Mouse (Mus musculus) MEL (cell line): ENCODE data around the gene Myo1a. TPM values are rescaled to one million over a fixed set of nuclear protein-coding genes. Genes with fewer than 3 reads are reported as not detected.

Experiments used
- DNase-seq: peaks from one replicate; pipeline ENCODE4 v3.0.0; 2011; ENCODE audit warnings: low read depth, low spot score
- H3K27ac ChIP-seq: 2 replicates; pipeline ENCODE4 v1.5.1; 2012; ENCODE audit warnings: low read depth, mild to moderate bottlenecking, control low read depth, low read length, moderate library complexity; ENCODE audit not compliant: control insufficient read depth
- H3K27me3 ChIP-seq, 2 experiments: fragments of 150-350 bp in 1 of 2; sonication (generic) in 1 of 2; 2 replicates each; pipeline ENCODE4 v1.6.1; 2012; ENCODE audit warnings: low read length in 2 of 2, mild to moderate bottlenecking in 2 of 2, improper control_type of control experiment in 1 of 2, moderate library complexity in 1 of 2; ENCODE audit not compliant: insufficient read depth in 2 of 2, control insufficient read depth in 1 of 2
- H3K36me3 ChIP-seq, 2 experiments: 2 replicates each; pipeline ENCODE4 v1.6.1; 2012 to 2014; ENCODE audit warnings: low read length in 2 of 2, improper control_type of control experiment in 1 of 2, inconsistent platforms in 1 of 2, mild to moderate bottlenecking in 1 of 2; ENCODE audit not compliant: insufficient read depth in 2 of 2, control insufficient read depth in 1 of 2
- H3K4me1 ChIP-seq, 2 experiments: fragments of 150-350 bp in 1 of 2; sonication (generic) in 1 of 2; 2 replicates each; pipeline ENCODE4 v1.6.1; 2012; ENCODE audit warnings: low read length in 2 of 2, improper control_type of control experiment in 1 of 2, mild to moderate bottlenecking in 1 of 2; ENCODE audit not compliant: insufficient read depth in 2 of 2, control insufficient read depth in 1 of 2
- H3K4me3 ChIP-seq, 2 experiments: fragments of 150-350 bp in 1 of 2; sonication (generic) in 1 of 2; 2 replicates each; pipeline ENCODE4 v1.5.1; 2012; ENCODE audit warnings: low read depth in 2 of 2, low read length in 2 of 2, mild to moderate bottlenecking in 2 of 2, moderate library complexity in 2 of 2, control low read depth in 1 of 2, improper control_type of control experiment in 1 of 2; ENCODE audit not compliant: control insufficient read depth in 1 of 2, insufficient read depth in 1 of 2
- H3K79me2 ChIP-seq: 2 replicates; pipeline ENCODE4 v1.6.1; 2012; ENCODE audit warnings: mild to moderate bottlenecking, low read length, moderate library complexity; ENCODE audit not compliant: control insufficient read depth, poor library complexity, insufficient read depth
- H3K9ac ChIP-seq: 2 replicates; pipeline ENCODE4 v1.6.1; 2012; ENCODE audit warnings: low read depth, mild to moderate bottlenecking, control low read depth, low read length, moderate library complexity; ENCODE audit not compliant: control insufficient read depth, poor library complexity, severe bottlenecking
- H3K9me3 ChIP-seq: fragments of 150-350 bp; sonication (generic); replicated peaks from 2 replicates; pipeline ENCODE4 v1.6.1; 2012; ENCODE audit warnings: mild to moderate bottlenecking, low read length, improper control_type of control experiment, moderate library complexity; ENCODE audit not compliant: insufficient read depth
- BHLHE40 ChIP-seq: IDR thresholded peaks from 2 replicates; pipeline ENCODE4 v1.6.1; 2012; ENCODE audit warnings: low read depth, mild to moderate bottlenecking, inconsistent platforms, low read length, improper control_type of control experiment, borderline replicate concordance
- CHD1 ChIP-seq: IDR thresholded peaks from 2 replicates; pipeline ENCODE4 v1.6.1; 2012; ENCODE audit warnings: low read depth, mild to moderate bottlenecking, inconsistent platforms, low read length, improper control_type of control experiment
- CHD2 ChIP-seq: IDR thresholded peaks from 2 replicates; pipeline ENCODE4 v1.6.1; 2011; ENCODE audit warnings: low read length, improper control_type of control experiment
- CTCF ChIP-seq, 3 experiments: IDR thresholded peaks in 2 of 3; conservative IDR thresholded peaks in 1 of 3; 2 replicates each; pipeline ENCODE4 v1.5.1; 2011 to 2012; ENCODE audit warnings: low read length in 3 of 3, low read depth in 2 of 3, mild to moderate bottlenecking in 2 of 3, improper control_type of control experiment in 1 of 3, inconsistent platforms in 1 of 3, mixed read lengths in 1 of 3, moderate library complexity in 1 of 3; ENCODE audit not compliant: control insufficient read depth in 1 of 3, insufficient read depth in 1 of 3, poor library complexity in 1 of 3, severe bottlenecking in 1 of 3
- E2F4 ChIP-seq: IDR thresholded peaks from 2 replicates; pipeline ENCODE4 v1.6.1; 2011; ENCODE audit warnings: low read depth, low read length, improper control_type of control experiment, borderline replicate concordance
- EP300 ChIP-seq, 2 experiments: IDR thresholded peaks; 2 replicates each; pipeline ENCODE4 v1.6.1; 2011; ENCODE audit warnings: improper control_type of control experiment in 2 of 2, low read length in 2 of 2, low read depth in 1 of 2, mild to moderate bottlenecking in 1 of 2
- GABPA ChIP-seq: IDR thresholded peaks from 2 replicates; pipeline ENCODE4 v1.6.1; 2012; ENCODE audit warnings: low read depth, mild to moderate bottlenecking, inconsistent platforms, low read length, improper control_type of control experiment, moderate library complexity
- HCFC1 ChIP-seq: IDR thresholded peaks from 2 replicates; pipeline ENCODE4 v1.6.1; 2012; ENCODE audit warnings: low read depth, mild to moderate bottlenecking, inconsistent platforms, low read length, improper control_type of control experiment, moderate library complexity
- JUND ChIP-seq: IDR thresholded peaks from 2 replicates; pipeline ENCODE4 v1.6.1; 2011; ENCODE audit warnings: low read depth, mild to moderate bottlenecking, improper control_type of control experiment, low read length
- KAT2A ChIP-seq: conservative IDR thresholded peaks from 2 replicates; pipeline ENCODE4 v1.6.1; 2012; ENCODE audit warnings: low read depth, low read length, improper control_type of control experiment, inconsistent platforms
- MAZ ChIP-seq: IDR thresholded peaks from 2 replicates; pipeline ENCODE4 v1.6.1; 2012; ENCODE audit warnings: low read depth, mild to moderate bottlenecking, inconsistent platforms, low read length, improper control_type of control experiment
- MEF2A ChIP-seq: IDR thresholded peaks from 2 replicates; pipeline ENCODE4 v1.6.1; 2014; ENCODE audit warnings: low read depth, mild to moderate bottlenecking, inconsistent platforms, low read length, improper control_type of control experiment; ENCODE audit not compliant: poor library complexity, insufficient replicate concordance, severe bottlenecking; ENCODE audit errors: extremely low read depth
- MXI1 ChIP-seq: IDR thresholded peaks from 2 replicates; pipeline ENCODE4 v1.6.1; 2011; ENCODE audit warnings: mild to moderate bottlenecking, low read depth, low read length, improper control_type of control experiment
- NELFE ChIP-seq: IDR thresholded peaks from 2 replicates; pipeline ENCODE4 v1.6.1; 2011; ENCODE audit warnings: low read depth, low read length, improper control_type of control experiment
- NRF1 ChIP-seq: IDR thresholded peaks from 2 replicates; pipeline ENCODE4 v1.6.1; 2014; ENCODE audit warnings: low read depth, mild to moderate bottlenecking, inconsistent platforms, low read length, improper control_type of control experiment, moderate library complexity; ENCODE audit not compliant: poor library complexity, insufficient read depth, severe bottlenecking
- POLR2A ChIP-seq, 2 experiments: IDR thresholded peaks; 2 replicates each; pipeline ENCODE4 v1.6.1; 2011 to 2012; ENCODE audit warnings: low read length in 2 of 2, mild to moderate bottlenecking in 2 of 2, control low read depth in 1 of 2, improper control_type of control experiment in 1 of 2, low read depth in 1 of 2, moderate library complexity in 1 of 2; ENCODE audit not compliant: control insufficient read depth in 1 of 2, insufficient read depth in 1 of 2, poor library complexity in 1 of 2
- POLR2AphosphoS2 ChIP-seq: IDR thresholded peaks from 2 replicates; pipeline ENCODE4 v1.6.1; 2011; ENCODE audit warnings: low read length, improper control_type of control experiment
- RAD21 ChIP-seq: IDR thresholded peaks from 2 replicates; pipeline ENCODE4 v1.6.1; 2011; ENCODE audit warnings: mild to moderate bottlenecking, low read depth, low read length, improper control_type of control experiment
- RCOR1 ChIP-seq: IDR thresholded peaks from 2 replicates; pipeline ENCODE4 v1.6.1; 2012; ENCODE audit warnings: low read depth, mild to moderate bottlenecking, inconsistent platforms, low read length, improper control_type of control experiment
- SIN3A ChIP-seq: IDR thresholded peaks from 2 replicates; pipeline ENCODE4 v1.6.1; 2012; ENCODE audit warnings: low read length, improper control_type of control experiment, inconsistent platforms
- SMC3 ChIP-seq: IDR thresholded peaks from 2 replicates; pipeline ENCODE4 v1.6.1; 2011; ENCODE audit warnings: low read depth, low read length, improper control_type of control experiment
- TAL1 ChIP-seq: IDR thresholded peaks from 2 replicates; pipeline ENCODE4 v1.6.1; 2012; ENCODE audit warnings: mild to moderate bottlenecking, inconsistent platforms, low read length, moderate library complexity, mixed read lengths
- TBP ChIP-seq: IDR thresholded peaks from 2 replicates; pipeline ENCODE4 v1.8.0; 2011; ENCODE audit warnings: low read depth, low read length, improper control_type of control experiment
- TCF12 ChIP-seq: IDR thresholded peaks from 2 replicates; pipeline ENCODE4 v1.6.1; 2014; ENCODE audit warnings: low read depth, mild to moderate bottlenecking, inconsistent platforms, low read length, improper control_type of control experiment, moderate library complexity
- UBTF ChIP-seq: IDR thresholded peaks from 2 replicates; pipeline ENCODE4 v1.6.1; 2012; ENCODE audit warnings: low read depth, mild to moderate bottlenecking, inconsistent platforms, low read length, improper control_type of control experiment, moderate library complexity, borderline replicate concordance; ENCODE audit not compliant: insufficient read depth
- USF2 ChIP-seq, 2 experiments: IDR thresholded peaks; 2 replicates each; pipeline ENCODE4 v1.6.1; 2011 to 2012; ENCODE audit warnings: improper control_type of control experiment in 2 of 2, low read length in 2 of 2, borderline replicate concordance in 1 of 2, inconsistent platforms in 1 of 2, low read depth in 1 of 2, mild to moderate bottlenecking in 1 of 2; ENCODE audit not compliant: insufficient read depth in 1 of 2
- ZC3H11A ChIP-seq: IDR thresholded peaks from 2 replicates; pipeline ENCODE4 v1.6.1; 2012; ENCODE audit warnings: low read depth, mild to moderate bottlenecking, inconsistent platforms, low read length, improper control_type of control experiment
- ZKSCAN1 ChIP-seq: IDR thresholded peaks from 2 replicates; pipeline ENCODE4 v1.6.1; 2012; ENCODE audit warnings: low read depth, mild to moderate bottlenecking, inconsistent platforms, low read length, improper control_type of control experiment, moderate library complexity
- ZNF384 ChIP-seq: IDR thresholded peaks from 2 replicates; pipeline ENCODE4 v1.6.1; 2012; ENCODE audit warnings: low read depth, mild to moderate bottlenecking, inconsistent platforms, low read length, improper control_type of control experiment
- polyA plus RNA-seq, 2 experiments: library from polyadenylated mRNA; stranded (reverse) in 1 of 2; unstranded in 1 of 2; fragments of >175 nt in 1 of 2; fragments of >200 nt in 1 of 2; gene quantifications; 2 replicates each; pipeline versions ENCODE4 v1.2.1 to v1.2.4; 2012; ENCODE audit warnings: low replicate concordance in 2 of 2, low read depth in 1 of 2; ENCODE audit not compliant: insufficient read length in 2 of 2, insufficient read depth in 1 of 2, missing spikeins in 1 of 2
- total RNA-seq: library from RNA; depleted of rRNA; stranded (reverse); fragments of 300-350 nt; gene quantifications from 2 replicates; pipeline ENCODE4 v1.2.3, GENCODE M21; 2012

Myo1a gene
- total and polyA plus RNA-seq, 3 experiments = 0.08 to 0.33 TPM; not detected in 1

GRCm38 (mm10) chr10:127728437-127728836 lies 23.5 kb downstream of the Myo1a start:
- H3K36me3 ChIP-seq = peaks cover 0 to 11% of the 10 kb centered on the region in 2 experiments; a peak in 2 of 4 replicates
- no peaks in the 10 kb centered on the region for H3K9me3 ChIP-seq
- H3K4me1 ChIP-seq = peaks cover 17 to 31% of the 10 kb centered on the region in 2 experiments
- H3K79me2 ChIP-seq = no peaks in the 10 kb centered on the region
- H3K9ac ChIP-seq = no peak overlapping the region
- no peak for DNase-seq
- H3K4me3 ChIP-seq = no peak overlapping the region
- no peak overlapping the region for H3K27ac ChIP-seq
- peaks cover 0 to 5% of the 10 kb centered on the region in 2 experiments; a peak in 3 of 4 replicates for H3K27me3 ChIP-seq
- TF ChIP-seq POLR2AphosphoS2 (no peak), MXI1 (no peak; the same call in 1 of the 2 replicates), E2F4 (no peak), EP300 (IDR thresholded peaks at IDR 0.05; ENCODE audit: low read depth in 1 of 2, low read length in 2 of 2) (no peak), RAD21 (no peak), ZC3H11A (no peak), CHD2 (no peak), ZKSCAN1 (no peak), ZNF384 (no peak), CTCF (IDR thresholded peaks at IDR 0.05 in 2 of 3, conservative IDR thresholded peaks at IDR 0.05 in 1 of 3; ENCODE audit: control insufficient read depth in 1 of 3, insufficient read depth in 1 of 3, low read depth in 2 of 3, low read length in 3 of 3, poor library complexity in 1 of 3, severe bottlenecking in 1 of 3) (no peak), BHLHE40 (no peak), CHD1 (no peak), SMC3 (no peak), TAL1 (no peak), KAT2A (no peak), HCFC1 (no peak), NRF1 (no peak)

DNA sequence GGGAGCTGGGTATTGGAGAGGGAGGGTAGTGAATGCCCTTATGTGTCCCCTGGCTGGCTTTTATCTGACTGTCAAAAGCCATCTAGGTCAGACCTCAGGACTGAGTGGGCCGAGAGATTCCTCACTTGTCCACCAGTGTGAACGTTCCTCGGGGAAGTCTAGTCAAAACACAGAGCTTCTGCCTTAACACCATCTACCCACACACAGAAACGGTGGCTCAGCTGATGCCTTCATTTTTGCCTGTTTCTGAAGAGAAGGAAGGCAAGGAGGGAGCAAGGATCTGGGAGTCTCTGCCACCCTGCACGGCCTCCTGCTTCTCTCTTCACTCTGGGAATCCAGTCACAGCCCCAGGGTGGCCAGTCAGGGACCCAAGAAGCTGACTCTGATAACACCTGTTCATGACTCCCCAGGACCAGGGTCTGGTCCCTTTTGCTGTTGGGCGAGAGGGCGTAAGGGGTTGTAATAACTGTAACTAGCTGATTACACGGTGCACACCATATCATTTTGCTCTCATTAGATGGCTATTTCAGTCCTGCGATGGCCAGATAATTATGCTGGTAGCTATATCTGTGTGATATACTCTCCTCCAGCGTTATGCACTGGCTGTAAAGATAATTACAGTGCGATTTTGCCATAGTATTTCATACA lies 25.4 kb downstream of the Myo1a start:
- Histone ChIP-seq H3K27ac (peak overlapping the region; percentile 76), H3K4me3 (peak overlapping the region; percentile 25 to 50; a peak in 3 of 4 replicates), H3K79me2 (no peaks in the 10 kb centered on the region), H3K27me3 (peaks cover 0 to 3% of the 10 kb centered on the region in 2 experiments; a peak in 2 of 4 replicates), H3K9me3 (no peaks in the 10 kb centered on the region), H3K9ac (peak overlapping the region; percentile 58), H3K36me3 (peaks cover 0 to 12% of the 10 kb centered on the region in 2 experiments; a peak in 2 of 4 replicates), H3K4me1 (peaks cover 17 to 31% of the 10 kb centered on the region in 2 experiments)
- DNase-seq = peak; percentile 54
- TF ChIP-seq USF2 (IDR thresholded peaks at IDR 0.05; ENCODE audit: borderline replicate concordance in 1 of 2, insufficient read depth in 1 of 2, low read depth in 1 of 2, low read length in 2 of 2) (no peak), TAL1 (0 out of 2 replicates have a peak, but pooled peaks have one; percentile 3), MEF2A (peak; percentile 59; the same call in 1 of the 2 replicates), POLR2A (IDR thresholded peaks at IDR 0.05; ENCODE audit: control insufficient read depth in 1 of 2, insufficient read depth in 1 of 2, low read depth in 1 of 2, low read length in 2 of 2, poor library complexity in 1 of 2) (no peak), NRF1 (no peak), JUND (no peak), TBP (no peak), NELFE (no peak; the same call in 1 of the 2 replicates), ZNF384 (no peak), ZKSCAN1 (no peak), HCFC1 (no peak), TCF12 (peak; percentile 87), UBTF (no peak), SIN3A (no peak), E2F4 (no peak), GABPA (no peak), ZC3H11A (no peak), CHD1 (no peak), MXI1 (no peak), MAZ (0 out of 2 replicates have a peak, but pooled peaks have one; percentile 15), RCOR1 (no peak)
